Comparison of ENCODE assay signal across 10 mouse cellular contexts in the genomic region with DNA sequence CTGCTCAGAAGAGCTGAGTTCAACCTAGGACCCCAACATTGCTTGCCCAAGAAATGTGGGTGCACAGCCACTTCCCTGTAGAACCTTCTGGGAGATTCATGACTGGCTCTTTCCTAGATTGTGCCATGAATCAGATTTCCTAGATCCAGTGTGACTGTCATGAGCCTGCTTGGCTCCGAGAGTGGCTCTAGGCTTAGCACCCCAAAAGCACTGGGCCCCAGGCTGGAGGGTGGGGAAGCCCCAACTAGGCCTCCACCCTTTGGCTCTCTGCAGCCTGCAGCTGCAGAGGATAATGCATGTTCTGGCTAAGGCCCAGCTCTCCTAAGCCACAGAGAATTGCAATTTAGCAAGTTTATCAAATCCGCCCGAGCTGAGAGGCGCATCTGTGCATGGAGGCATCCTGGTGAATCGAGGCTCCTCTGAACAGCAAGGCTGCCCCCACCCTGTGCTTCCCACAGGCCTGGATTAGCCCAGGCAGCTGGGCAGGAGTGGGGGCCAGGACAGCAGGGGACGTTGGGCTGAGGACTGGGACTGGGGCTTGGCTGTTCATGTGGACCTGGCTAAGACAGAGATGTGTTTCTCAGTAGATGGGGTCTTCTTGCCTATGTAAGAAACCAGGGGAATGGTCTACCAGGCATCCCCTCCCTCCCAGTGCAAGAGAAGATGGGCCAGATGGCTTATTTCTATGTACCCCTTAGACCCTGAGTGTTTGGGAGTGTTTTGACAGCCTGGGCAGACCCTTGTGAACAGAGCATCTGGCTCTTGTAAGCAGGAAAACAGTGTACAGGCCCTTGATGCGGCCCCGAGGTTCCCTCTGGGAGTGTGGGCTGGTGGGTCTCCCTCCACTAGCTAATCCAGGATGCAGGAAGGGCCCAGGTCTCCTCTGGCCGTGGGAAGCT. TPM values are rescaled to one million over a fixed set of nuclear protein-coding genes. Genes with fewer than 3 reads are reported as not detected.
DNase-seq lines count a peak whose midpoint lies in the region; ATAC-seq and TF ChIP-seq lines count a peak whose summit lies in the region.
"Had no signal": no experiment of that assay in that cellular context is flagged by ENCODE, and none has a peak within 500 bp of the region (broad histone marks: within the 10 kb centered on the region; RNA-seq: fewer than 3 reads in every experiment).

No protein-coding gene starts in this region.

- peak overlapping the region; percentile 54 for H3K27ac ChIP-seq in heart, postnatal 0 days (ENCODE audit: low read depth)
- H3K27ac ChIP-seq in embryonic facial prominence, embryonic 12.5 days, result peak overlapping the region; percentile 92
- peak overlapping the region; percentile 61 for H3K27ac ChIP-seq in hindbrain, embryonic 13.5 days
- peak overlapping the region; percentile 61 for H3K27ac ChIP-seq in midbrain, embryonic 13.5 days

- no peak for DNase-seq in heart, postnatal 0 days (ENCODE audit: low spot score)
- DNase-seq in heart, postnatal 4 days, result no peak
- DNase-seq in adrenal gland, adult 18-20 months (ENCODE audit: low spot score in 2 of 2), result no peak
- DNase-seq: kidney, adult 9 months; thymus, postnatal 25 days had no signal

- H3K27me3 ChIP-seq in heart, postnatal 0 days (ENCODE audit: control insufficient read depth, insufficient read depth, low read length), result no peaks in the 10 kb centered on the region
- no peaks in the 10 kb centered on the region for H3K27me3 ChIP-seq in embryonic facial prominence, embryonic 12.5 days
- no peaks in the 10 kb centered on the region for H3K27me3 ChIP-seq in hindbrain, embryonic 13.5 days
- H3K27me3 ChIP-seq in midbrain, embryonic 13.5 days, result no peaks in the 10 kb centered on the region

- no peak for TF ChIP-seq EP300 in heart, postnatal 0 days (IDR thresholded peaks at IDR 0.05; ENCODE audit: low read depth)

- no peaks in the 10 kb centered on the region for H3K4me1 ChIP-seq in heart, postnatal 0 days (ENCODE audit: control insufficient read depth, insufficient read depth)
- peaks cover 69% of the 10 kb centered on the region for H3K4me1 ChIP-seq in embryonic facial prominence, embryonic 12.5 days
- peaks cover 50% of the 10 kb centered on the region for H3K4me1 ChIP-seq in hindbrain, embryonic 13.5 days (replicated peaks)
- peaks cover 48% of the 10 kb centered on the region for H3K4me1 ChIP-seq in midbrain, embryonic 13.5 days (replicated peaks)

- H3K9ac ChIP-seq in heart, postnatal 0 days (replicated peaks; ENCODE audit: low read depth, low read length), result no peak overlapping the region
- H3K9ac ChIP-seq in embryonic facial prominence, embryonic 12.5 days, result no peak overlapping the region
- peak overlapping the region; percentile 26 for H3K9ac ChIP-seq in hindbrain, embryonic 13.5 days
- 0 out of 2 replicates have a peak overlapping the region, but pooled peaks have one; percentile 26 for H3K9ac ChIP-seq in midbrain, embryonic 13.5 days (replicated peaks)

- H3K9me3 ChIP-seq in heart, postnatal 0 days (replicated peaks; ENCODE audit: control insufficient read depth, low read length), result no peaks in the 10 kb centered on the region
- H3K9me3 ChIP-seq in embryonic facial prominence, embryonic 12.5 days, result no peaks in the 10 kb centered on the region
- no peaks in the 10 kb centered on the region for H3K9me3 ChIP-seq in hindbrain, embryonic 13.5 days
- no peaks in the 10 kb centered on the region for H3K9me3 ChIP-seq in midbrain, embryonic 13.5 days

- H3K4me3 ChIP-seq in heart, postnatal 0 days (ENCODE audit: low read depth, low read length), result no peak overlapping the region
- H3K4me3 ChIP-seq in embryonic facial prominence, embryonic 12.5 days, result no peak overlapping the region
- no peak overlapping the region for H3K4me3 ChIP-seq in hindbrain, embryonic 13.5 days
- no peak overlapping the region for H3K4me3 ChIP-seq in midbrain, embryonic 13.5 days (replicated peaks)

- H3K4me2 ChIP-seq in heart, postnatal 0 days (ENCODE audit: low read depth, low read length), result no peak overlapping the region
- no peak overlapping the region for H3K4me2 ChIP-seq in embryonic facial prominence, embryonic 12.5 days (replicated peaks)
- no peak overlapping the region for H3K4me2 ChIP-seq in hindbrain, embryonic 13.5 days
- no peak overlapping the region for H3K4me2 ChIP-seq in midbrain, embryonic 13.5 days (replicated peaks)

- ATAC-seq in heart, postnatal 0 days (ENCODE audit: insufficient read depth, low read depth), result no peak
- peak; percentile 36 for ATAC-seq in embryonic facial prominence, embryonic 12.5 days (ENCODE audit: insufficient number of reproducible peaks, insufficient read depth, low FRiP score, low TSS enrichment)
- no peak for ATAC-seq in hindbrain, embryonic 13.5 days (ENCODE audit: low FRiP score)
- peak; percentile 69 for ATAC-seq in midbrain, embryonic 13.5 days
- no peak for ATAC-seq in inflammation-experienced regulatory T-cells, adult 6 months
- no peak for ATAC-seq in megakaryocyte, adult 5-6 weeks (ENCODE audit: poor library complexity, severe bottlenecking)

- 60% methylated on average over 9 of the region's 9 CpGs for WGBS in heart, postnatal 0 days
- WGBS in embryonic facial prominence, embryonic 12.5 days, result 49% methylated on average over 9 of the region's 9 CpGs
- 47% methylated on average over 9 of the region's 9 CpGs for WGBS in hindbrain, embryonic 13.5 days
- 47% methylated on average over 9 of the region's 9 CpGs for WGBS in midbrain, embryonic 13.5 days

- no peak for TF ChIP-seq CTCF in heart, postnatal 0 days (IDR thresholded peaks at IDR 0.05; ENCODE audit: low read depth)

- no peaks in the 10 kb centered on the region for H3K36me3 ChIP-seq in heart, postnatal 0 days (replicated peaks; ENCODE audit: control insufficient read depth, insufficient read depth, low read length)
- no peaks in the 10 kb centered on the region for H3K36me3 ChIP-seq in embryonic facial prominence, embryonic 12.5 days
- no peaks in the 10 kb centered on the region for H3K36me3 ChIP-seq in hindbrain, embryonic 13.5 days
- no peaks in the 10 kb centered on the region for H3K36me3 ChIP-seq in midbrain, embryonic 13.5 days

RNA-seq across cellular contexts. Expression of a gene that starts 41.2 kb away (rescaled TPM):
- total RNA-seq in heart, postnatal 0 days (2014; rRNA removed; ENCODE audit: low replicate concordance), result 45.0 and 55.2 TPM in 2 replicates
- 55.1 and 62.9 TPM in 2 replicates for polyA plus RNA-seq in heart, postnatal 0 days (2015; fragmentation: Nextera tagmentation; extraction: Ambion mirVana)
- total RNA-seq in heart, postnatal 4 days (2021), result 10 to 100 TPM; 66.1 to 72.8 TPM
- polyA plus RNA-seq in embryonic facial prominence, embryonic 12.5 days (2016; fragmentation: Nextera tagmentation; extraction: Ambion mirVana), result 316 and 347 TPM in 2 replicates
- 88.0 and 102 TPM in 2 replicates for polyA plus RNA-seq in hindbrain, embryonic 13.5 days (2015; fragmentation: Nextera tagmentation; extraction: Ambion mirVana)
- 117 and 118 TPM in 2 replicates for polyA plus RNA-seq in midbrain, embryonic 13.5 days (2015; fragmentation: Nextera tagmentation; extraction: Ambion mirVana)
- not detected for polyA plus RNA-seq in inflammation-experienced regulatory T-cells, adult 6 months (2017; shearing (Covaris generic))
- not detected in 2 replicates for total RNA-seq in megakaryocyte, adult 5-6 weeks (2015)
- total RNA-seq in megakaryocyte, adult 5-6 weeks (2017), result not detected in 2 replicates
- total RNA-seq in adrenal gland, adult 18-20 months (2021), result 100 to 1,000 TPM; 573 to 650 TPM

Comparison
In these comparisons a context has a peak if more than half of its experiments do, and no peak if none do; other contexts are left out.
1. ATAC-seq: peak in embryonic facial prominence, embryonic 12.5 days (single experiment) and midbrain, embryonic 13.5 days (single experiment); none in heart, postnatal 0 days (single experiment), hindbrain, embryonic 13.5 days (single experiment), inflammation-experienced regulatory T-cells, adult 6 months (single experiment) and megakaryocyte, adult 5-6 weeks (single experiment).
2. H3K9ac ChIP-seq: peak in hindbrain, embryonic 13.5 days (single experiment) and midbrain, embryonic 13.5 days (single experiment); none in heart, postnatal 0 days (single experiment) and embryonic facial prominence, embryonic 12.5 days (single experiment).
3. RNA of a gene that starts 41.2 kb away (polyA plus RNA-seq): 316 to 347 TPM in embryonic facial prominence, embryonic 12.5 days, 117 to 118 TPM in midbrain, embryonic 13.5 days, 88.0 to 102 TPM in hindbrain, embryonic 13.5 days and 55.1 to 62.9 TPM in heart, postnatal 0 days; not detected in inflammation-experienced regulatory T-cells, adult 6 months; every median in the first group is over 10 times any median in the second.
4. Peak in every context shown above with its lines, with median percentiles within 50 percentile points of each other: H3K27ac ChIP-seq.